Mouse (Mus musculus): ENCODE data around the gene Xdh.
"Not testable (repeated sequence)": the region's sequence is repeated elsewhere in the genome, so short reads cannot be mapped to it uniquely, and the experiment has no call there.

The Xdh gene

GRCm38 (mm10) chr17:73881295-73881694 is 68.7 kb downstream of the Xdh start:
- no peak for DNase-seq (ENCODE audit: low spot score in 2 of 2)

DNA sequence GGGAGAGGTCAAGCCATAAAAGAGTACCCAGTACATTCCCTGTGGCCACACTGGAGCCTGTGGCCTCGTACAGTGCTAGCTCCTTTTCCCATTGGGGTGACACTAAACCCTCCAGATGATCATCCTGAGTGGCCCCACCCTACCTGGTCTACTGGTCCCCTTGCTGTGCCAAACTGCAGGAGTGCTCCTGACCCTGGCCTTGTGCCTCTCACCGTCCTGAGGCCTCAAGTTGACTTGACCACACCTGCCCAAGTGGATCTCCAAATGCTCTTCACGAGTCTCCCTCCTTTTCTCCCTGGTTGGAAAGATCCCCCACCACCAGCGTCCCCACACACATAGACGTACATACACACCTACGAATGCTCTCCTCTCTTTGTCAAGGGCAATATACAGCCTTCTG is 69.7 kb downstream of the Xdh start:
- no peak for DNase-seq (ENCODE audit: low spot score in 2 of 2)

DNA sequence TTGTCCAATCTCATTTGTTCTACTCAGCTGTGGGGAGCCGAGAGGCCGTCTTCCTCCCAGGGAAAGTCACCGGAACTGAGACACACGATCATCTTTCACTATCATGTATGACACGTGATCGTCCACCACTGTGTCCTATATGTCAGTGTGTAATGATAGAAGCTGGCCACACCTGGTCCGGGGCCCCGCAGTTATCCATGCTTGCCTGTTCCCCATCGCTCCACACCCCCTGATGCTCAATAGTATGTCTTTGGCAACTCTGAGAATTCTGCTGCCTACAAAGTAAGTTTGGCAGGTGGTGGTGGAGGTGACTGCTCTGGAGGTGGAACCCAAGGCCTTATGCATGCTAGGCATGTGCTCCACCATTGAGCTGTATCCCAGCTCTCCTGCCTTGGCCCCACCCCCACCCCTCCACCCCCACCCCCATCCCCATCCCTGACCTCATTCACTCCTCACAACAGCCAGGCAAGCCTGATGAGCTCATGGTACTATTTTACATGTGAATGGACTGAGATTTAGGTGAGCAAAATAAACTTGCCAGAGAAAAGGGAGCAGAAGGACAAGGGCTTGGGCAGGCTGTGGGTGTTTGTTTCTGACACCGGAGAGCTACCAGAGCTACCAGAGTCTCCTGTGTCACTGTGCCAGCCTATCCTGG is 70.6 kb downstream of the Xdh start:
- no peak for DNase-seq (ENCODE audit: low spot score in 2 of 2)

DNA sequence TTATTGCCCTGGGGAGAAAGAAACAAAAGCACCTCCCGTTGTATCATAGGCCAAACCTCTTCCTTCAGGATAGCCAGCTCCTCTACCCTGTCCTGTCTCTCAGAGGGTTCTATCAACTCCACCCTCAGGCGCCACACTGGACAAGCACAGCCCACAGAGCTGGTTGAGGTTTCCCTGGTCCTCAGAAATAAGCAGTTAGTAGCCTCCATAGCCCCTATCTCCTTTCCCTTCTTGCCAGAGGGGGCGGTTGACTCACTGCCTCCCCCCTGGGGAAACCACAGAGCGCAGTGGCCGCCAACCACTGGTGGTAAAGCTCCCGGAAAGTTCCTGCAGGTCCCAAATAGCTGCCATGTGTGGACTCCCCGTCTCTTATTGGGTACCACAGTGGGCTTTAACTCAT is 74.3 kb downstream of the Xdh start:
- no peak for DNase-seq (ENCODE audit: low spot score in 2 of 2)

- DNase-seq (ENCODE audit: low spot score in 2 of 2): no peak
Observed at GRCm38 (mm10) chr17:73875268-73875667, 74.7 kb downstream of the Xdh start.

DNA sequence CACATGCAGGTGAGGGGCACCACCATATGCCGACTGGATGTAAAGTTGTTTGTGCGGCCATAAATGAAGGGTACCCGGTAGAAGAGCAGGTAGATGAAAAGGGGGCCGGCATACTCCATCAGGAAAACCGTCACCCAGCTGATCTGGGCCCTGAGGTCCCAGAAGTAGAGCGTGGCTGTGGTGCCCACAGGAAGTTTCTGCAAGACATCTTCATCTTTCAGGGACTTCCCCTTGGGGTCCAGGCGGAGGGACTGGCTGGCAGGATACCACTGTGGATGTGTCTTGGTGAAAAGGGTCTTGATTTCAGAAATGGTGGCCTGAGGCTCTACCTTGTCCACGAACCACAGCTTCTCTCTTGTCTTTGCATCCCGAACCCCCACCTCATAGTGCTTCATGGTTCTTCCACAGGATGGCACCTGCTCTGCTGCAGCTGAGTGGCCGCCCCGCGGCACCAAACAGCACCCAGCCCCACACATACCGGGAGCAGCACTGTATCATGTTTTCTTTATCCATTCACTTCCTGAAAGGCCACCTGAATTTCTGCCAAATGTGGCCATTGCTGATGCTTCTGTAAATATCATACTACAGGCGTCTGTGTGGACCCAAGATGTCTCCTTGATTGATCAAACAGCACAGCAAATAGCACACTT is 78.9 kb downstream of the Xdh start:
- DNase-seq (ENCODE audit: low spot score in 2 of 2): no peak

DNA sequence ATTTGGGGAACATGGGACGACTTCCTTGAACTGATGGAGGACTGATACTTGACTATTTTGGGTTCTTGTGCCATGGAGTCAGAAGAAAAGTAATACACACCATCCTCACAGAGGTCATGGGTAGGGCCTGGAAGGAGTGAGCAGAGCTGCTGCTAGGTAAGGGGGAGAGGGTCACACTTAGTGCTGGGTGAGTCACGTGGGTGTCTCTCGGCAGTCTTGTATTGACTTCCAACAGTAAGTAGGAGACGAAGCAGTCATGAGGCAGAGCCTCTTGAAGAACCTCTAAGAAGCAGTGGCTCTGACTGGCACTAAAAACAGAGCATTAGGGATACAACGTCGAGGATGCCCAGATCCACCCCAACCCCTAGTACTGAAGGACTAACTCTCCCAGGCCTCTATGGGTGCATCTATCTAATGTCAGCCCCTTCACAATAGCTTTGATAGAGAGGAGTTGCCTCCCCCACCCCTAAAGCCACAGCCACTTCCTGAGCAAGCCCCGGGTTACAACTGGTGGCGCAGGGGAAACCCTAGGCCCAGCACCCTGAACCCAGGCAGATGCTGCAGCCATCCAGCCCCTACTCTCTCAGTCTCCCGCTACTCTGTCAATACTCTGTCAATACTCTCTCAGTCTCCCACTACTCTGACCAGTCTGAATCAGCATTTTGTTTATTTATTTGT is 80.8 kb downstream of the Xdh start:
- DNase-seq (ENCODE audit: low spot score in 2 of 2): no peak

GRCm38 (mm10) chr17:73853717-73854116 is 96.3 kb downstream of the Xdh start:
- DNase-seq (ENCODE audit: low spot score in 2 of 2): no peak

DNA sequence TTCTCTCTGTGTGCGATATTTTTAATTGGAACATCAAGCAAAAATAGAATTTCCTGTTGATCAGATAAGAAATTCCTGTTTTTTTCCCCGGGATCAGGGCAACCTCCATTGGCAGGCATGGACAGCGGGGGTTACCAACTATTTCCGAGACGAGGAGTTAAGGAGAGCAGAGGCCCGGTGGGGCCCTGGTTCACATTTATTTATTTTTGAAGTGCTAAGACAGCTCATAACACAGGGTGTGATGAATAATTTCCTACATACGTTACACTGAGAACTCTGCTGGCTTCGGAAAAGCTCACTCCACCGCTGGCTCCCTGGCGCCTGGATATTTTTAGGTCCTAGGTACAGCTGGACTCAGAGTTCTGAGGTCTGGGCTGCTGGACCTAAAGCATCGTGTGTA is 97.0 kb downstream of the Xdh start:
- no peak for DNase-seq (ENCODE audit: low spot score in 2 of 2)

DNA sequence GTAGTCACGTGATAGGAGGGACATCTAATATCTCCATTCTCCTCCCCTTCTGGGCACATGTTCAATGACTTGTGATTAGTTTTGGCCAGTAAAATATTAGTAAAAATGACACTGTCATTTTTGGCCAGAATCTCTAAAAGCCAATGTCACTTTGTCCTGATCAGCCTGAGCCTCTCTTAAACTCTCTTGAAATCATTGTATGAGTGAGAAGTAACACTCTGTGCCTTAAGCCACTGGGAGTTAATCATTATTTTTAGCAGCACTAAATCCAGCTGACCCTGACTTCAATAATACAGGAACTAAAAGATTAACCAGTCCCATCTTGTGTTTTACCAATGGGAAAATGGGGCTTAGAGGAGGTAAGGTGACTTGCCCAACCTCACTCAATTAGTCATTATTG is 102.6 kb downstream of the Xdh start:
- no peak for DNase-seq (ENCODE audit: low spot score in 2 of 2)

GRCm38 (mm10) chr17:73845632-73846031 is 104.4 kb downstream of the Xdh start:
- no peak for DNase-seq (ENCODE audit: low spot score in 2 of 2)

- no peak for DNase-seq (ENCODE audit: low spot score in 2 of 2)
Observed at GRCm38 (mm10) chr17:73842963-73843362, 107.0 kb downstream of the Xdh start.

DNA sequence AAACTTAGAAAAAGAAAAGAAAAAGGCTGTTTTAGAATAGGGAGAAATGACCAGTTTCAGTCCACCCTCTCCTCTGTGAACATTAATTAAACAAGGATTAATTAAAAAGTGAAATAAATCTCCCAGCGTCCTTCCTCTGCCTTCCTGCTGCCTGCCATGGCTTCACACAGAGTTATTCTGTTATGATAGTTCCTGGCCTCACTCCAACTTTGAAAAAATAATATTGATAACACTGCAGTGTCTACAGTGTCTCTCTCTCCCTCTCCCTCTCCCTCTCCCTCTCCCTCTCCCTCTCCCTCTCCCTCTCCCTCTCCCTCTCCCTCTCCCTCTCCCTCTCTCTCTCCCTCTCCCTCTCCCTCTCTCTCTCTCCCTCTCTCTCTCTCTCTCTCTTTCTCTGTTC is 110.1 kb downstream of the Xdh start:
- not testable (repeated sequence) for DNase-seq (ENCODE audit: low spot score in 2 of 2)

- DNase-seq (ENCODE audit: low spot score in 2 of 2): no peak
Observed at GRCm38 (mm10) chr17:73839086-73839835, 110.7 kb downstream of the Xdh start.

GRCm38 (mm10) chr17:73837244-73837643 is 112.8 kb downstream of the Xdh start:
- DNase-seq (ENCODE audit: low spot score in 2 of 2): no peak

GRCm38 (mm10) chr17:73836601-73837000 is 113.4 kb downstream of the Xdh start:
- no peak for DNase-seq (ENCODE audit: low spot score in 2 of 2)

All from urinary bladder, postnatal 4 days (tissue).